Mouse (Mus musculus): ENCODE measurements at regions not wholly inside any gene's neighbourhood (a gene's known extent, or its start where the extent isn't known, plus 50 kb on each side); places are given as distances from the start of the nearest gene placed in this dataset.

- TF ChIP-seq CTCF (IDR thresholded peaks at IDR 0.05; ENCODE audit: insufficient read depth, low read depth, low read length) (no peak), POLR2A (IDR thresholded peaks at IDR 0.05; ENCODE audit: insufficient read depth, low read depth, low read length) (no peak)
- H3K27ac ChIP-seq (ENCODE audit: insufficient read depth, low read depth, low read length), result no peak overlapping the region
- no peak overlapping the region for H3K4me3 ChIP-seq (ENCODE audit: insufficient read depth, low read depth, low read length)
- no peaks in the 10 kb centered on the region for H3K4me1 ChIP-seq (ENCODE audit: control insufficient read depth, insufficient read depth, low read length)
- WGBS, result 59% methylated on average over 18 of the region's 18 CpGs
Observed at GRCm38 (mm10) chr4:124465229-124465820, 145.3 kb downstream of the 3100002H09Rik start.

- H3K27ac ChIP-seq (ENCODE audit: insufficient read depth, low read depth, low read length), result no peak overlapping the region
- H3K4me1 ChIP-seq (ENCODE audit: control insufficient read depth, insufficient read depth, low read length), result peaks cover 21% of the 10 kb centered on the region
- H3K4me3 ChIP-seq (ENCODE audit: insufficient read depth, low read depth, low read length), result no peak overlapping the region
- TF ChIP-seq POLR2A (IDR thresholded peaks at IDR 0.05; ENCODE audit: insufficient read depth, low read depth, low read length) (no peak), CTCF (IDR thresholded peaks at IDR 0.05; ENCODE audit: insufficient read depth, low read depth, low read length) (no peak)
- WGBS, result 43% methylated on average over 14 of the region's 14 CpGs
Observed at GRCm38 (mm10) chr4:124455511-124456338, 154.9 kb downstream of the 3100002H09Rik start.

GRCm38 (mm10) chr4:124451131-124451530 lies 159.5 kb downstream of the 3100002H09Rik start:
- TF ChIP-seq CTCF (IDR thresholded peaks at IDR 0.05; ENCODE audit: insufficient read depth, low read depth, low read length), result no peak
- no peak for TF ChIP-seq POLR2A (IDR thresholded peaks at IDR 0.05; ENCODE audit: insufficient read depth, low read depth, low read length)
- Histone ChIP-seq H3K27ac (ENCODE audit: insufficient read depth, low read depth, low read length) (no peak overlapping the region), H3K4me3 (ENCODE audit: insufficient read depth, low read depth, low read length) (no peak overlapping the region), H3K4me1 (ENCODE audit: control insufficient read depth, insufficient read depth, low read length) (peaks cover 14% of the 10 kb centered on the region)
- 58% methylated on average over 3 of the region's 3 CpGs for WGBS

- Histone ChIP-seq H3K4me3 (ENCODE audit: insufficient read depth, low read depth, low read length) (no peak overlapping the region), H3K4me1 (ENCODE audit: control insufficient read depth, insufficient read depth, low read length) (no peaks in the 10 kb centered on the region), H3K27ac (ENCODE audit: insufficient read depth, low read depth, low read length) (no peak overlapping the region)
- TF ChIP-seq POLR2A (IDR thresholded peaks at IDR 0.05; ENCODE audit: insufficient read depth, low read depth, low read length), result no peak
- no peak for TF ChIP-seq CTCF (IDR thresholded peaks at IDR 0.05; ENCODE audit: insufficient read depth, low read depth, low read length)
- 51% methylated on average over 8 of the region's 8 CpGs for WGBS
Observed at GRCm38 (mm10) chr4:124446615-124447014, 164.0 kb downstream of the 3100002H09Rik start.

GRCm38 (mm10) chr4:124443613-124444108 lies 166.9 kb downstream of the 3100002H09Rik start:
- no peak overlapping the region for H3K27ac ChIP-seq (ENCODE audit: insufficient read depth, low read depth, low read length)
- TF ChIP-seq CTCF (IDR thresholded peaks at IDR 0.05; ENCODE audit: insufficient read depth, low read depth, low read length), result no peak
- TF ChIP-seq POLR2A (IDR thresholded peaks at IDR 0.05; ENCODE audit: insufficient read depth, low read depth, low read length), result no peak
- no peak overlapping the region for H3K4me3 ChIP-seq (ENCODE audit: insufficient read depth, low read depth, low read length)
- H3K4me1 ChIP-seq (ENCODE audit: control insufficient read depth, insufficient read depth, low read length), result no peaks in the 10 kb centered on the region
- 22% methylated on average over 10 of the region's 10 CpGs for WGBS

GRCm38 (mm10) chr4:124443130-124443503 lies 167.5 kb downstream of the 3100002H09Rik start:
- no peak overlapping the region for H3K27ac ChIP-seq (ENCODE audit: insufficient read depth, low read depth, low read length)
- TF ChIP-seq POLR2A (IDR thresholded peaks at IDR 0.05; ENCODE audit: insufficient read depth, low read depth, low read length) (no peak), CTCF (IDR thresholded peaks at IDR 0.05; ENCODE audit: insufficient read depth, low read depth, low read length) (no peak)
- H3K4me3 ChIP-seq (ENCODE audit: insufficient read depth, low read depth, low read length), result no peak overlapping the region
- no peaks in the 10 kb centered on the region for H3K4me1 ChIP-seq (ENCODE audit: control insufficient read depth, insufficient read depth, low read length)
- 84% methylated on average over 10 of the region's 10 CpGs for WGBS

- Histone ChIP-seq H3K4me3 (ENCODE audit: insufficient read depth, low read depth, low read length) (no peak overlapping the region), H3K4me1 (ENCODE audit: control insufficient read depth, insufficient read depth, low read length) (no peaks in the 10 kb centered on the region), H3K27ac (ENCODE audit: insufficient read depth, low read depth, low read length) (no peak overlapping the region)
- WGBS, result 70% methylated on average over 10 of the region's 10 CpGs
- no peak for TF ChIP-seq POLR2A (IDR thresholded peaks at IDR 0.05; ENCODE audit: insufficient read depth, low read depth, low read length)
- no peak for TF ChIP-seq CTCF (IDR thresholded peaks at IDR 0.05; ENCODE audit: insufficient read depth, low read depth, low read length)
Observed at GRCm38 (mm10) chr4:124442491-124443129, 168.0 kb downstream of the 3100002H09Rik start.

- Histone ChIP-seq H3K4me3 (ENCODE audit: insufficient read depth, low read depth, low read length) (no peak overlapping the region), H3K4me1 (ENCODE audit: control insufficient read depth, insufficient read depth, low read length) (no peaks in the 10 kb centered on the region), H3K27ac (ENCODE audit: insufficient read depth, low read depth, low read length) (no peak overlapping the region)
- 54% methylated on average over 15 of the region's 15 CpGs for WGBS
- no peak for TF ChIP-seq POLR2A (IDR thresholded peaks at IDR 0.05; ENCODE audit: insufficient read depth, low read depth, low read length)
- no peak for TF ChIP-seq CTCF (IDR thresholded peaks at IDR 0.05; ENCODE audit: insufficient read depth, low read depth, low read length)
Observed at GRCm38 (mm10) chr4:124441737-124442487, 168.7 kb downstream of the 3100002H09Rik start.

All from olfactory bulb, adult 2 months (tissue).